Mouse (Mus musculus): ENCODE results near the gene Prl2b1.

The Prl2b1 gene

DNA sequence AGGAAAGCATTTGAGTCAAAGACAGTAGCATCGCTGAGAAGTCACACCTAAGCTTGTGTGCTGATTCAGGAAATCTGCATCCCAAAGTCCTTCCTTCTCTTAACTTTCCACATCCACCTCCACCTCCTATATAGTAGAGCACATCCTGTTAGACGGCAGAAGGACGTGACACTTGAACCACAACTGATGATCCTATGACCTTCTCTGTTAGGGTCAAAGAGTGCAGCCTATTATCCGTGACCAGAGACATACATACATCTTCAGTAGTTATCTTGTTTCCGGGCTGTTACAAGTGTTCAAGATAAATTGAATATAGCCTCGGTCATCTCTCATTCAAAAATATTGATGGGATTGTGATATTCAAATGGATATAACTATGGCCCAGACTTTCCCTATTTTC is at the start of gene Prl2b1:
Prl2b1 (minus strand) TSS at position 101 of the 400 bp plus-strand sequence.
- no peak for DNase-seq (ENCODE audit: low read depth, low spot score)

DNA sequence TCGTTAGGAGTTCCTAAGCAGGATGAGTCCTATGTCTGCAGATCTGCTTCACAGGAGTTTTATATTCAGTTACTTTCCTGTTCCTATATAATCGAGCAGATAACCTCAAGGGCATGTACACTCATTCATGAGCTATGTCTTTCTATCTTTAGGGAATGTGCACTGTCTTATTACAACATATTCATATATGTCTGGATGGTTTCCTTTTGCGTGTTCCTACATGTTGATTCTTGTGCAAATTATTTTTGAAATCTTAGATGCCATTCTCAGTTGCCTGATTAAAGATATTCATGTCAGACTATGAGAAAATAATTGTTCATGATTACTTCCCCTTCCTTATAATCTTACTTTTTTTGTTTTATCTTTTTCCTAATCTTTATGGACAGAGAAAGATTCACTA is 47.9 kb upstream of the Prl2b1 start, which contains the start of gene Prl8a6:
Prl8a6 (minus strand) TSS at position 101 of the 400 bp plus-strand sequence.
- no peak for DNase-seq (ENCODE audit: low read depth, low spot score)

DNA sequence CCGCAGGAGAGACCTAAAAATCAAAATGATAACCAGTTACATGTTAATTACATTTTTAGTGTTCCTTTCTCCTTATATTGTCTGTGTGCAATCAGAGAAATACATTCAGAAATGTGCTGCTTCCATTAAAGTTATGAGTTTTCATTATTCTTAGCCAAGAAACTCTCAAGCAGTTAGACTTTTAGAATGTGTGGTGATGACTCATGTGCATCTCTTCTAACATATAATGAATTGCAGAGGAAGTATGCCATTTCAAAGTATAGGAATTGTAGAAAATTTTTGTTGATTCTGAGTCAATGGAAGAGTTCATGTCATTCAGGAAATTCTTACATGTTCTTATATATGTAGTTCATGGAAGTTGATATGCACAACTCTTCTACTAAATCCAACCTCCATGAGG is 42.5 kb upstream of the Prl2b1 start:
- DNase-seq (ENCODE audit: low read depth, low spot score), result no peak

DNA sequence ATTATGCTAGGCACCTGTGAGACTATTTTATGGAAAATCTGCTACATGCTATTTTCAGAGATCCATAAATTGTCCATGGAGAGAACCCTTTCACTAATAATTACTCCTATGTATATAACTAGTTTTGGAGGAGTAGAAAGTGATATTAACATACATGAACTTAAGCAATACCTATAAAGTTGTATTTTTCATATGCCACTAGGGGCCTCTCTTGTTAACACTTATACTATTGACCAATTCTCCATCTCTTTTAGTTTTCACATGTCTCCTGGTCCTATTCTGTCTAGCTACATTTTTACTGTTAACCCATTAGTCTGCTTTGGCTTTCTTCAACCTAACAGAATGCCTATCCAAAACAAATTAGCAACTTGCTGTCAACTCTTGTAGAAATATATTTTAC is 23.0 kb upstream of the Prl2b1 start:
- no peak for DNase-seq (ENCODE audit: low read depth, low spot score)

DNA sequence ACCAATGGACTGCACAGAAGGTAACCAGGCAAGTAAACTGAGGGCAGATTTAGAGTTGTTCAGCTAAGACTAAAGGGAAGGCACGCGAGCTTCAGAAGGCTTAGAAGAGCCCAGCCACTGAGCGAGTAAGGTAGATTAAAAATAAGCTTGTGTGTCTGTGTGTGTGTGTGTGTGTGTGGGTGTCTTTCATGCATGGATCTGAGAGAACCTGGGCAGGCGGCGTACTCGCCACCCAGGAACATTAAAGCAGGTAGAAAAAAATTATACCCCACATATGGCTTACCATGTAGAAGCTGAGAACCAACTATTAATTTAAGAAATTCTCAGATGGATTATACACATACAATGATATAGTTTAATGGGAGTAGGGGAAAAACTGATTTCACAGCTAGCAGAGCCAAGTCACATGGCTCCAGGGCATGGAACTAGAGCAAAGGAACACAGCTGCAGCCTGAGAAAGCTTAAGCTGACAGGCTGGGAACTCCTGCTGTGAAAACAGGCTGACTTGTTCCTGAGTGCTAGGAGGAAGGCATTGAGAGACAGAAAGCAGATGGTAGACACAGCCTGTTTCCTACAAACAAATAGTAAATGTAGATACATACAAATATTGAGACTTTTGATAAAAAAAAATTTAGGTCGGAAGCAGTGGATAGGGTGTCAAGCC is 8.5 kb upstream of the Prl2b1 start:
- no peak for DNase-seq (ENCODE audit: low read depth, low spot score)

DNA sequence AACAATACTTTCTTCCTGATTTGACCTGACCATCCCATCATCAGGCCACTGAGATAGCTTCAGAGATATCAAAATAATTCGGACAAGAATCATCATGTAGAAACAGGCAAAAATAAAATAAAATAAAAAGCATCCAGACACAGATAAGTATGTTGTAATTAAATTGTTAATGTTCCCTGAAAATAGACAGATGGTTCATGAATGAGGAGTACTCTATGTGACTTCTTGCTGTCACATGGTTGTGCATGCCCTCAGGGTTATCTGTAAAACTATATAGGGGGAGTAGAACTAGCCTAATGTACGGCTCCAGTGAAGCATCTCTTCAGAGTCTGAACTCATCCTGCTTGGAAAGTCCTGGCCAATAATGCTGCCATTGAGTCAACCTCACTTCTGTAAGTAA is 45.3 kb downstream of the Prl2b1 start, which contains the start of gene Prl8a2:
Prl8a2 (plus strand) TSS at position 301 of the 400 bp plus-strand sequence.
- no peak for DNase-seq (ENCODE audit: low read depth, low spot score)

DNA sequence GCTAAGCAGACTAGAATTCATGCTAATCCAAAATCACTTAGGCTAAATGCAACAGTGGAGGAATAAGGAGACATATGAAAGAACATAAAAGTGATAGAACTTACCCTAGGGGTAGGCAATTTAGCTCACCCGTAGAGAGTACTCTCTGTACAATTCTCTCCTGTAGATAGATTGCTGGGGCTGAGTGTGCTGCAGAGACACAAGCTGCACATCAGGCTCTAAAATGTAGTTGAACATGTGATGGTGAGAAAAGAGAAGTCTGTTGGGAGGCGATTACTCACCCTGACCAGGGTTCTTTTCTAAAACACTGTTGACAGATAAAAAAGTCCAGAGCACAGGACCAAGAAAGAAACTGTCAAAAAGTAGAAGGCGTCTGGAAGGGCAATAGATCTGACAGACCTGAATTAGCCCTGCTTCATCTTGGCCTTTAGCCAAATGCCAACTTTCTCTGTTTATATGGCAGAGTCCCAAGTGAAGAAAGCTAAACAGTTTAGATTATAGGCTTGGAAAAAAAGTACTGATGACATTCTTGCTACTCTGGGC is 47.8 kb downstream of the Prl2b1 start:
- DNase-seq (ENCODE audit: low read depth, low spot score), result no peak

DNA sequence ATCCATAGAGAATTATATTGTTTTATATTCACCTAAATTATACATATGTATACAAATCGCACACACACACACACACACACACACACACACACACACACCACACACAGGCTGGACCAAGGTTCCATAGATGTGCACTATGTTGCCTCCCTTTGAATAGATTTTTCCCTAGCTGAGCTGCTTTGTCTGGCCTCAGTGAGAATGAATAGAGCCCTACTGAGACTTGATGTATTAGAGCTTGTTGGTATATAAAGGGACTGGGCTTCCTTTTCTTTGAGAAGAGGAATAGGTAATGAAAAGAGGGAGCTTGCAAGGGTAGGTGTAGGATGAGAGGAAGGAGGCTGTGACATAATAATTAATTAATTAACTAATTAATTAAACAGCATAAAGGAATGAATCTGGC is 55.7 kb downstream of the Prl2b1 start:
- DNase-seq (ENCODE audit: low read depth, low spot score), result no peak

All from c-Kit-negative CD71-positive TER-119-positive erythroid progenitor cells, embryonic 14.5 days (primary cell).